ENCODE assay signal across 10 mouse cellular contexts in the genomic region with DNA sequence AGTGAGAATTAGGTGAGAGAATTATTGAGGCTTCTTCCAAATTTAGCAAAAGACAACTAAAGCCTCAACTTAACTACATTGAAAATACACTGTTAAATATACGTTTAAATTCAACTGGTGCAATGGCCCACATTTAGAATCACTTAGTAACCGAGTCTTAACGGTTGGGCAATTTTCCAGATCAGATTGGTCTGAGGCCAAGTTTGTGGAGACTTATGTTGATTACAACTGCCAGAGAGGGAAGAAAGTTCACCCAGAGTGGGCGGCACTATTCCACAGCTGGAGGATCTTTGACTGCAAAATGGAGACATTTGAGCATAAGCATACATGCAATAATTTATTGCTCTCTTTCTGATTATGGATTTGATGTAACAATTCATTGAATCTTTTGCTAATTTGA.
DNase-seq lines count a peak whose midpoint lies in the region; ATAC-seq and TF ChIP-seq lines count a peak whose summit lies in the region.
"Had no signal": no experiment of that assay in that cellular context is flagged by ENCODE, and none has a peak within 500 bp of the region (broad histone marks: within the 10 kb centered on the region; RNA-seq: fewer than 3 reads in every experiment).

No protein-coding gene starts in this region.

- H3K9me3 ChIP-seq in limb, embryonic 14.5 days (ENCODE audit: control insufficient read depth, low read length), result no peaks in the 10 kb centered on the region
- H3K9me3 ChIP-seq in limb, embryonic 10.5 days (replicated peaks), result no peaks in the 10 kb centered on the region
- no peaks in the 10 kb centered on the region for H3K9me3 ChIP-seq in kidney, postnatal 0 days (replicated peaks; ENCODE audit: low read length)

- no peaks in the 10 kb centered on the region for H3K4me1 ChIP-seq in limb, embryonic 14.5 days (ENCODE audit: control insufficient read depth, insufficient read depth, low read length)
- H3K4me1 ChIP-seq in limb, embryonic 10.5 days, result no peaks in the 10 kb centered on the region
- no peaks in the 10 kb centered on the region for H3K4me1 ChIP-seq in kidney, postnatal 0 days (replicated peaks; ENCODE audit: insufficient read depth, low read length)

- H3K4me2 ChIP-seq in limb, embryonic 14.5 days (replicated peaks; ENCODE audit: low read depth, low read length, severe bottlenecking), result no peak overlapping the region
- H3K4me2 ChIP-seq in kidney, postnatal 0 days (ENCODE audit: low read length), result no peak overlapping the region

- no peaks in the 10 kb centered on the region for H3K27me3 ChIP-seq in limb, embryonic 14.5 days (ENCODE audit: control insufficient read depth, insufficient read depth, low read length)
- H3K27me3 ChIP-seq in limb, embryonic 10.5 days (ENCODE audit: low read depth, poor library complexity, severe bottlenecking), result no peaks in the 10 kb centered on the region
- no peaks in the 10 kb centered on the region for H3K27me3 ChIP-seq in kidney, postnatal 0 days (ENCODE audit: insufficient read depth, low read length)

- peak; percentile 71 for DNase-seq in limb, embryonic 14.5 days (ENCODE audit: low spot score)
- DNase-seq in limb, embryonic 10.5 days (ENCODE audit: low spot score), result no peak
- DNase-seq in 416B (ENCODE audit: low read depth), result peak; percentile 96
- peak; percentile 63 for DNase-seq in adipocyte (ENCODE audit: low spot score)
- peak; percentile 70 for DNase-seq in kidney, postnatal 0 days (ENCODE audit: low spot score)
- DNase-seq in heart, adult 8-10 months (ENCODE audit: low spot score), result no peak
- no peak for DNase-seq in heart, adult 11 months
- no peak for DNase-seq in c-Kit-positive CD71-positive TER-119-positive erythroid progenitor cells, embryonic 14.5 days (ENCODE audit: low spot score)
- DNase-seq: cerebellum, adult 18-20 months had no signal

- WGBS in limb, embryonic 14.5 days, result 60% methylated on average over 4 of the region's 4 CpGs
- 90% methylated on average over 4 of the region's 4 CpGs for WGBS in limb, embryonic 10.5 days
- WGBS in kidney, postnatal 0 days, result 30% methylated on average over 4 of the region's 4 CpGs

- H3K36me3 ChIP-seq in limb, embryonic 14.5 days (ENCODE audit: control insufficient read depth, insufficient read depth, low read length), result no peaks in the 10 kb centered on the region
- no peaks in the 10 kb centered on the region for H3K36me3 ChIP-seq in limb, embryonic 10.5 days
- H3K36me3 ChIP-seq in kidney, postnatal 0 days (ENCODE audit: insufficient read depth, low read length), result no peaks in the 10 kb centered on the region

- no peak overlapping the region for H3K4me3 ChIP-seq in limb, embryonic 14.5 days (replicated peaks; ENCODE audit: low read length)
- H3K4me3 ChIP-seq in limb, embryonic 10.5 days, result no peak overlapping the region
- H3K4me3 ChIP-seq in kidney, postnatal 0 days (replicated peaks; ENCODE audit: low read depth, low read length), result no peak overlapping the region

- no peak for TF ChIP-seq CTCF in kidney, postnatal 0 days (IDR thresholded peaks at IDR 0.05; ENCODE audit: low read depth)

- TF ChIP-seq POLR2A in limb, embryonic 14.5 days (IDR thresholded peaks at IDR 0.05; ENCODE audit: borderline replicate concordance, extremely low read depth, insufficient read depth, insufficient read length), result no peak

- no peak for ATAC-seq in limb, embryonic 14.5 days (ENCODE audit: low FRiP score, low read depth)
- no peak for ATAC-seq in kidney, postnatal 0 days (replicated peaks; ENCODE audit: low FRiP score, low read depth)
- ATAC-seq: Patski had no signal

- no peak overlapping the region for H3K9ac ChIP-seq in limb, embryonic 14.5 days (ENCODE audit: low read depth, low read length, severe bottlenecking)
- no peak overlapping the region for H3K9ac ChIP-seq in kidney, postnatal 0 days (ENCODE audit: low read depth, low read length)

- H3K27ac ChIP-seq in limb, embryonic 14.5 days (replicated peaks; ENCODE audit: low read depth, low read length), result no peak overlapping the region
- no peak overlapping the region for H3K27ac ChIP-seq in limb, embryonic 10.5 days
- no peak overlapping the region for H3K27ac ChIP-seq in kidney, postnatal 0 days

Comparison
In these comparisons a context has a peak if more than half of its experiments do, and no peak if none do; other contexts are left out.
1. DNase-seq: peak in limb, embryonic 14.5 days (single experiment), 416B (single experiment), adipocyte (single experiment) and kidney, postnatal 0 days (single experiment); none in limb, embryonic 10.5 days (single experiment), heart, adult 8-10 months (single experiment), heart, adult 11 months (single experiment) and c-Kit-positive CD71-positive TER-119-positive erythroid progenitor cells, embryonic 14.5 days (single experiment).